Mouse (Mus musculus) cerebellum, adult 2 months (tissue): Measurements from ENCODE around the gene Frmd4a. TPM values are rescaled to one million over a fixed set of nuclear protein-coding genes. Genes with fewer than 3 reads are reported as not detected.

Experiments used
- DNase-seq, 2 experiments: peaks; one replicate each; pipeline ENCODE4 v3.0.0; 2021
- H3K27ac ChIP-seq: fragments of 200-500 bp; 2 replicates; pipeline ENCODE4 v1.5.1; 2012; ENCODE audit warnings: low read length, control low read depth, inconsistent platforms; ENCODE audit not compliant: insufficient read depth
- H3K27me3 ChIP-seq: fragments of 200-500 bp; 2 replicates; pipeline ENCODE4 v1.6.1; 2012; ENCODE audit warnings: inconsistent platforms, mild to moderate bottlenecking, low read length, moderate library complexity; ENCODE audit not compliant: control insufficient read depth, insufficient read depth
- H3K4me1 ChIP-seq: fragments of 200-500 bp; 2 replicates; pipeline ENCODE4 v1.6.1; 2011; ENCODE audit warnings: low read length; ENCODE audit not compliant: control insufficient read depth, insufficient read depth
- H3K4me3 ChIP-seq: fragments of 200-500 bp; replicated peaks from 2 replicates; pipeline ENCODE3; 2011; ENCODE audit warnings: mild to moderate bottlenecking, low read depth, low read length, control low read depth; ENCODE audit not compliant: insufficient read depth
- CTCF ChIP-seq: fragments of 200-500 bp; IDR thresholded peaks from 2 replicates; pipeline ENCODE4 v1.5.1; 2011; ENCODE audit warnings: low read depth, mild to moderate bottlenecking, control low read depth, low read length, moderate library complexity, borderline replicate concordance; ENCODE audit not compliant: insufficient read depth
- POLR2A ChIP-seq: fragments of 200-500 bp; IDR thresholded peaks from 2 replicates; pipeline ENCODE4 v1.6.1; 2011; ENCODE audit warnings: low read length, control low read depth, borderline replicate concordance; ENCODE audit not compliant: insufficient read depth
- WGBS: fragments of 180-500 bp; shearing (Covaris S2); methylation state at CpG from one replicate; pipeline ENCODE4 v1.1.7; 2018; 5-methylcytosine and 5-hydroxymethylcytosine counted together
- polyA plus RNA-seq: library from polyadenylated mRNA; depleted of rRNA; stranded (reverse); fragments of >200 nt; gene quantifications from 2 replicates; pipeline ENCODE4 v1.2.3, GENCODE M21; 2012

Gene Frmd4a
- polyA plus RNA-seq, 1 experiment = 33.6 TPM

DNA sequence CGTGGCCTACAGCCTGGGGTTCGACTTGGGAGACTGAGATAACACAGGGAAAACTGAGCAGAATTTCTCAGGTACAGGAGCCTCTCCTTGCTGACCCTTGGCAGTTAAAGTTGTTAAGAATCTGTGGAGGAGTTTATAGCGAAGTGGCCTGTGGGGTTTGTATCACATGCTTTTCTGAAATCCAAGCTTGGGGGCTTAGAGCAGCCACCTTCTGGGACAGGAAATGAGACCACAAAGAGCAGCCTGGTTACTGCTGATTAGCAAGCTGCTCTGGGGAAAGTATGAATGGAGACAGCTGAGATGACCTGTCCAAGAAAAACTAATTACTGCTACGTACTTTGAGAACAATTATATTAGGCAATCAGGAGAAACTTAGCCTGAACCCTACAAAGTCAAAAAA, 415.6 kb downstream of the Frmd4a start:
- Histone ChIP-seq H3K4me3 (no peak overlapping the region), H3K4me1 (peaks cover 3% of the 10 kb centered on the region), H3K27me3 (no peaks in the 10 kb centered on the region), H3K27ac (no peak overlapping the region)
- no peak for DNase-seq
- no peak for TF ChIP-seq CTCF
- TF ChIP-seq POLR2A = no peak
- 82% methylated on average over 4 of the region's 4 CpGs for WGBS

DNA sequence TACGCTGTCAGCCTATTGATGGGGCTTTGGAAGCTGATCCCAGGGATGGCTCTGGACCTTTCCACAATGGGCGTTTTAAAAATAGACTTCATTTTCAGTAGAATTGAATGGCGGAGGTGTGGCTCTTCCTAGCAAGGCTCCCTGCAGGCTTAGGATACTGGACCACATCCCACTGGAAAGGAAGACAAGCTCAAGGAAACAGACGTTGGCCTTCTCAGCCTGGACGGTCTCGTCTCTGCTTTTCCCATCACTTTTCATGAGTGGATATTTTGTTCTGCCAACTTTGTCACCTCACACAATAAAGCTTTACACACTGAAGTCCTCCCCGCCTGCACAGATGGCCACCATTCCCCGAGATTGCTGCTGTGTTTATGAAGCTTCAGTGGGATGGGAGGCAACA, 417.5 kb downstream of the Frmd4a start:
- DNase-seq = no peak
- Histone ChIP-seq H3K27ac (no peak overlapping the region), H3K27me3 (no peaks in the 10 kb centered on the region), H3K4me1 (peaks cover 3% of the 10 kb centered on the region), H3K4me3 (no peak overlapping the region)
- TF ChIP-seq CTCF (no peak), POLR2A (no peak)
- 82% methylated on average over 8 of the region's 8 CpGs for WGBS

DNA sequence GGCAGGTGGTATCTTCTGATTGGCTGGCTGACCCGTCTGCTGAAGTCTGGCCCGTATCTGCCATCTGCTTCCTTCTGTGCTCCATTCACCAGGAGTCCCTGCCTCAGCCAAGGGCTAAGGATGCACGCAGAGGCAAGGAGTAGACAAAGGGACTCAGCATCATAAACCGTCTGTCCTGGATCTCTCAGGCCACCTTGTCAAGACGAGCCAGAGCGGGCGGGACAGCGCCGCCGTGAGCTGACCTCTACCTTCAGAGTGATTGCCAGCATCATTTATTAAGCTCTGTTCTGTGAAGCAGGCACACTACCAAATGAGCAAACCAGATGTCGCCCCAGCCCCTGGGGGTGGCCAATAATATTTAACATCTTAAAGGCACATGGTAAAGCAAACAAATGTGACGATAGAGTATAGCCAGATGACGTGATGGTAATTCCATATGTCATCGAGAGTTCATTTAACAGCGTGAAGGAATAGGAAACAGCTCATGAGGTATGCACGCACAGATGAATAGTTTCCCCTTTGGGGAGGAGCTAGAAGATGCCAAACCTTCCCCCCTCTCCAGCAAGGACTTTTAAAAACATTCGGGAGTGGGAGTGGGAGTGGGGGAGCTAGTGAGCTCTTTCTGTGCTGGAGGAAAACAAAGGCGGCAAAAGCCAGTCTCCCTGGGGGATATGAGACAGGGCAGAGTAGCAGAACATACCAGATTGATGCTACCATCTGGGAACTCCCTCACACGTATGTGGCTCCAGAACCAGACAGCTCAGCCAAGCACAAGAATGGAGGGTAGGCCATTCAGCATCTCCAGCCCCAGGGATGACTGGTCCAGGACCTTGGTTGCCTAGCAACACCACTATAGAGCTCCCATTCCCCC, 419.1 kb downstream of the Frmd4a start:
- 6% methylated on average over 19 of the region's 19 CpGs for whole genome bisulfite sequencing
- Histone ChIP-seq H3K27ac (no peak overlapping the region), H3K27me3 (no peaks in the 10 kb centered on the region), H3K4me1 (peaks cover 3% of the 10 kb centered on the region), H3K4me3 (peak overlapping the region; percentile 35)
- peak; percentile 79 to 90 for DNase-seq
- TF ChIP-seq POLR2A (no peak), CTCF (0 out of 2 replicates have a peak, but pooled peaks have one; percentile 1)

DNA sequence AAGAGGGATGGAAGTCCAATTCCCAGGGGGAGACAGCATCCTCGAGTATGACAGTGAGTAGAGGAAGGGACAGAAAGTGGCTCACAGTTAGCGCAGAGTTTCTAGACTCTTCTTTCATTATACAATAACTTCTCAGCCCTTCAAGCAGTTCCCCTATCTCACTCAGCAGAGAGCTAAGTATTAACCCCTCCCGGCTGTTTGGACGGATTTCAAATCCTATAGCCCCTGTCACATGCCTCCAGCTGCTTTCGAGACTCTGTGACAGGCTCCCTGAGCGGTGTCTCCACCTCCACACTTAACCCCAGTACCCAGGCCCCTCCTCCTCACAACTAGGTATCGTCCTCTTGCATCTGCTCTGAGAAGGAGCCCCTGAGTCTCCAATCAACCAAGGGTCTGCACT, 421.2 kb downstream of the Frmd4a start:
- Histone ChIP-seq H3K27me3 (no peaks in the 10 kb centered on the region), H3K4me3 (no peak overlapping the region), H3K4me1 (peaks cover 3% of the 10 kb centered on the region), H3K27ac (no peak overlapping the region)
- no peak for TF ChIP-seq POLR2A
- no peak for DNase-seq
- WGBS = 78% methylated on average over 7 of the region's 7 CpGs

- no peak overlapping the region for H3K4me3 ChIP-seq
- TF ChIP-seq CTCF (no peak), POLR2A (no peak)
- WGBS = 86% methylated on average over 4 of the region's 4 CpGs
- H3K27me3 ChIP-seq = no peaks in the 10 kb centered on the region
- DNase-seq = no peak
- H3K27ac ChIP-seq = no peak overlapping the region
- H3K4me1 ChIP-seq = peaks cover 3% of the 10 kb centered on the region
These were observed 422.4 kb downstream of the Frmd4a start for GRCm38 (mm10) chr2:4439909-4440308.

DNA sequence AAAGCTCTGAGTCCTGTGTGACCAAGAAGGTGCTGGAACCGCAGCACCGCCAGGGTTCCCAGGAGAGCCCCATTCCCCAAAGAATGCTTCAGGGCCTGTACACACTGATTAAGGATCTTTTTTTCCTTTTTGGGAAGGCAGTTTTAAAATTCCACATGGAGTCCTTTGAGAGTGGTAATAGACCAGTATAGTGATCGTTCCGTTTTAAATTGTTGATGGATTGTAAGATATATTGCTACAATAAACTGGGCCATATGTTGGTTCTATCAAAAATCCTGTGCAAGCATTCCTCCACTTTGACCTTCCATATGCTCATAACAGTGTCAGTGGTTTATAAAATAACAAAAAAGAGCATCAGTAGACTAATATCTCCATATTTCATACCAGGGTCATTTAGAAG, 424.3 kb downstream of the Frmd4a start:
- no peak overlapping the region for H3K27ac ChIP-seq
- no peak overlapping the region for H3K4me3 ChIP-seq
- 97% methylated on average over 4 of the region's 4 CpGs for WGBS
- no peaks in the 10 kb centered on the region for H3K27me3 ChIP-seq
- TF ChIP-seq CTCF (no peak), POLR2A (no peak)
- DNase-seq = no peak
- H3K4me1 ChIP-seq = peaks cover 3% of the 10 kb centered on the region

DNA sequence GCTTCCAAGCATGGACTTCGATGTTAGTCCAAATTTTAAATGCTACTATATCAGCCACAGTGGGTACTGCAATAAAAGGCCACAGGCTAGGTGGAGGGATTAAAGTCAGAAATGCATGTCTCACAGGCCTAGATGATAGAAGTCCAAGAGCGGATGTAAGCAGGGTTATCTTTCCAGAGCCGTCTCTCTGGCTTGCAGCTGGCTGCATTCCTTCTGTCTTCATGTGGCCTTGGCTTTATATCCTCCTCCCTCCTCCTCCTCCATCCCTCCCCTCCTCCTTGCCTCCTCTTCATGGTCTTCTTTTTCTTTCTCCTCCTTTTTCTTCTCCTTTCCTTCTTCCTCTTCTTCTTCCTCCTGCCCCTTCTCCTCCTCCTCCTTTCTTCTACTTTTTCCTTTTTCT, 427.2 kb downstream of the Frmd4a start:
- WGBS = 90% methylated on average over 3 of the region's 3 CpGs
- H3K27me3 ChIP-seq = no peaks in the 10 kb centered on the region
- no peaks in the 10 kb centered on the region; the same call in 1 of the 2 replicates for H3K4me1 ChIP-seq
- no peak overlapping the region for H3K27ac ChIP-seq
- H3K4me3 ChIP-seq = no peak overlapping the region
- TF ChIP-seq CTCF (no peak), POLR2A (no peak)
- no peak for DNase-seq

- DNase-seq = no peak
- Histone ChIP-seq H3K4me1 (no peaks in the 10 kb centered on the region; the same call in 1 of the 2 replicates), H3K27me3 (no peaks in the 10 kb centered on the region), H3K4me3 (no peak overlapping the region), H3K27ac (no peak overlapping the region)
- WGBS = 40% methylated on average over 10 of the region's 10 CpGs
- TF ChIP-seq CTCF (no peak), POLR2A (no peak)
These were observed 428.3 kb downstream of the Frmd4a start for GRCm38 (mm10) chr2:4445629-4446400.
